Mouse (Mus musculus) forebrain, embryonic 16.5 days (tissue): ENCODE data around the gene Gm17428. TPM values are rescaled to one million over a fixed set of nuclear protein-coding genes. Genes with fewer than 3 reads are reported as not detected.

Experiments used
- ATAC-seq: fragments of 200-750 bp; cut with Nextera tagmentation; 2 replicates; pipeline ENCODE4 v1.8.0; 2017; ENCODE audit warnings: mild to moderate bottlenecking, moderate library complexity
- H3K27ac ChIP-seq: fragments of 300-500 bp; sonication (generic); 2 replicates; pipeline ENCODE4 v1.5.1; 2014; ENCODE audit warnings: low read length, control low read depth
- H3K27me3 ChIP-seq: fragments of 300-500 bp; sonication (generic); replicated peaks from 2 replicates; pipeline ENCODE4 v1.6.1; 2014; ENCODE audit warnings: low read length; ENCODE audit not compliant: control insufficient read depth, insufficient read depth
- H3K36me3 ChIP-seq: fragments of 300-500 bp; sonication (generic); 2 replicates; pipeline ENCODE4 v1.6.1; 2014; ENCODE audit not compliant: control insufficient read depth, insufficient read depth
- H3K4me1 ChIP-seq: fragments of 300-500 bp; sonication (generic); replicated peaks from 2 replicates; pipeline ENCODE4 v1.6.1; 2014; ENCODE audit warnings: low read length; ENCODE audit not compliant: control insufficient read depth, insufficient read depth
- H3K4me2 ChIP-seq: fragments of 300-500 bp; sonication (generic); 2 replicates; pipeline ENCODE4 v1.6.1; 2014; ENCODE audit warnings: mild to moderate bottlenecking, low read length, control low read depth
- H3K4me3 ChIP-seq: fragments of 300-500 bp; sonication (generic); replicated peaks from 2 replicates; pipeline ENCODE4 v1.5.1; 2014; ENCODE audit warnings: mild to moderate bottlenecking, low read length, control low read depth
- H3K9ac ChIP-seq: fragments of 300-500 bp; sonication (generic); replicated peaks from 2 replicates; pipeline ENCODE4 v1.6.1; 2014; ENCODE audit warnings: low read depth, low read length, control low read depth
- H3K9me3 ChIP-seq: fragments of 300-500 bp; sonication (generic); 2 replicates; pipeline ENCODE4 v1.6.1; 2016; ENCODE audit warnings: low read length; ENCODE audit not compliant: control insufficient read depth
- WGBS: fragments of 180-500 bp; shearing (Covaris S2); extraction: QIAGEN DNeasy Blood & Tissue Kit; methylation state at CpG from one replicate; pipeline ENCODE4 v1.1.7; 2014; 5-methylcytosine and 5-hydroxymethylcytosine counted together
- polyA plus RNA-seq: library from polyadenylated mRNA; unstranded; fragments of >200 nt; fragmentation: Nextera tagmentation; extraction: Ambion mirVana; gene quantifications from 2 replicates; pipeline ENCODE4 v1.2.1, GENCODE M21; 2015

The Gm17428 gene
- not detected in 2 replicates for polyA plus RNA-seq

GRCm38 (mm10) chr14:54976633-54977032 is at the start of gene Gm17428:
Gm17428 (plus strand) TSS chr14:54976933.
- Histone ChIP-seq H3K27me3 (no peaks in the 10 kb centered on the region), H3K4me1 (peaks cover 9% of the 10 kb centered on the region; the same call in 1 of the 2 replicates), H3K27ac (no peak within 1 kb of the TSS), H3K36me3 (no peaks in the 10 kb centered on the region), H3K4me2 (no peak within 1 kb of the TSS), H3K9ac (no peak within 1 kb of the TSS), H3K9me3 (no peaks in the 10 kb centered on the region), H3K4me3 (no peak within 1 kb of the TSS)
- 54% methylated on average over 1 of the region's 1 CpGs for WGBS
- no peak for ATAC-seq

GRCm38 (mm10) chr14:54927296-54927695 is 49.4 kb upstream of the Gm17428 start:
- H3K27ac ChIP-seq, result peak overlapping the region; percentile 96
- H3K4me3 ChIP-seq, result no peak overlapping the region; the same call in 1 of the 2 replicates
- ATAC-seq, result no peak
- no peaks in the 10 kb centered on the region for H3K36me3 ChIP-seq
- H3K4me1 ChIP-seq, result peaks cover 35% of the 10 kb centered on the region
- no peaks in the 10 kb centered on the region for H3K27me3 ChIP-seq
- 15% methylated on average over 7 of the region's 7 CpGs for WGBS
- H3K9me3 ChIP-seq, result no peaks in the 10 kb centered on the region
- peak overlapping the region; percentile 90 for H3K9ac ChIP-seq
- H3K4me2 ChIP-seq, result peak overlapping the region; percentile 94

- Histone ChIP-seq H3K9me3 (no peaks in the 10 kb centered on the region), H3K36me3 (no peaks in the 10 kb centered on the region)
- 84% methylated on average over 5 of the region's 5 CpGs for WGBS
These were observed 46.9 kb upstream of the Gm17428 start for GRCm38 (mm10) chr14:54929801-54930200.

GRCm38 (mm10) chr14:54930431-54930830 is 46.3 kb upstream of the Gm17428 start:
- H3K9me3 ChIP-seq, result no peaks in the 10 kb centered on the region
- no peak overlapping the region for H3K4me2 ChIP-seq
- peaks cover 18% of the 10 kb centered on the region for H3K4me1 ChIP-seq
- H3K4me3 ChIP-seq, result no peak overlapping the region
- no peak for ATAC-seq
- no peaks in the 10 kb centered on the region for H3K27me3 ChIP-seq
- H3K9ac ChIP-seq, result no peak overlapping the region
- WGBS, result 0% methylated on average over 2 of the region's 2 CpGs
- H3K36me3 ChIP-seq, result no peaks in the 10 kb centered on the region
- no peak overlapping the region for H3K27ac ChIP-seq

More at GRCm38 (mm10) chr14:54929801-54930200, 46.9 kb upstream of the Gm17428 start:
- no peak overlapping the region for H3K27ac ChIP-seq
- no peaks in the 10 kb centered on the region for H3K27me3 ChIP-seq
- no peak overlapping the region for H3K4me3 ChIP-seq
- H3K9ac ChIP-seq, result no peak overlapping the region
- H3K4me2 ChIP-seq, result no peak overlapping the region
- no peak for ATAC-seq
- H3K4me1 ChIP-seq, result peaks cover 23% of the 10 kb centered on the region

- no peak within 1 kb of the TSS for H3K4me2 ChIP-seq
- no peak within 1 kb of the TSS for H3K4me3 ChIP-seq
- H3K36me3 ChIP-seq, result no peaks in the 10 kb centered on the region
- no peaks in the 10 kb centered on the region for H3K27me3 ChIP-seq
- peaks cover 6% of the 10 kb centered on the region; the same call in 1 of the 2 replicates for H3K4me1 ChIP-seq
- H3K9ac ChIP-seq, result no peak within 1 kb of the TSS
- 29% methylated on average over 6 of the region's 6 CpGs for WGBS
- no peaks in the 10 kb centered on the region for H3K9me3 ChIP-seq
- ATAC-seq, result no peak
- no peak within 1 kb of the TSS for H3K27ac ChIP-seq
These were observed 44.0 kb upstream of the Gm17428 start, which contains the start of gene Il25 for GRCm38 (mm10) chr14:54932645-54933150. Il25 (plus strand) TSS chr14:54932695.

- Histone ChIP-seq H3K9ac (0 out of 2 replicates have a peak within 1 kb of the TSS, but pooled peaks have one; percentile 26), H3K9me3 (no peaks in the 10 kb centered on the region), H3K27me3 (no peaks in the 10 kb centered on the region), H3K4me1 (peaks cover 3% of the 10 kb centered on the region; the same call in 1 of the 2 replicates), H3K4me2 (no peak within 1 kb of the TSS), H3K27ac (peak within 1 kb of the TSS; percentile 24; the same call in 1 of the 2 replicates), H3K36me3 (no peaks in the 10 kb centered on the region), H3K4me3 (no peak within 1 kb of the TSS)
- ATAC-seq, result peak; percentile 71
- 40% methylated on average over 8 of the region's 8 CpGs for WGBS
These were observed 40.6 kb upstream of the Gm17428 start, which contains the start of gene Cmtm5 for GRCm38 (mm10) chr14:54935904-54936830. Cmtm5 (plus strand) TSS chr14:54936261.

GRCm38 (mm10) chr14:54936831-54937160 is 39.9 kb upstream of the Gm17428 start:
- no peak overlapping the region for H3K4me3 ChIP-seq
- peaks cover 3% of the 10 kb centered on the region; the same call in 1 of the 2 replicates for H3K4me1 ChIP-seq
- peak overlapping the region; percentile 24; the same call in 1 of the 2 replicates for H3K27ac ChIP-seq
- no peaks in the 10 kb centered on the region for H3K9me3 ChIP-seq
- 72% methylated on average over 6 of the region's 6 CpGs for WGBS
- H3K4me2 ChIP-seq, result no peak overlapping the region
- no peaks in the 10 kb centered on the region for H3K27me3 ChIP-seq
- ATAC-seq, result no peak
- H3K36me3 ChIP-seq, result no peaks in the 10 kb centered on the region
- H3K9ac ChIP-seq, result no peak overlapping the region

GRCm38 (mm10) chr14:54937361-54938182 is 39.2 kb upstream of the Gm17428 start:
- 93% methylated on average over 16 of the region's 16 CpGs for WGBS
- H3K9ac ChIP-seq, result no peak overlapping the region

More at GRCm38 (mm10) chr14:54937361-54938182, 39.2 kb upstream of the Gm17428 start:
- Histone ChIP-seq H3K27ac (no peak overlapping the region), H3K9me3 (no peaks in the 10 kb centered on the region), H3K27me3 (no peaks in the 10 kb centered on the region), H3K4me1 (peaks cover 3% of the 10 kb centered on the region; the same call in 1 of the 2 replicates), H3K4me3 (no peak overlapping the region), H3K36me3 (no peaks in the 10 kb centered on the region), H3K4me2 (no peak overlapping the region)
- ATAC-seq, result no peak
